Mouse (Mus musculus): ENCODE measurements around the gene H2afx.
A peak's percentile ranks its signal among the peaks of the same experiment; 100 is the strongest.
"Not testable (repeated sequence)": the region's sequence is repeated elsewhere in the genome, so short reads cannot be mapped to it uniquely, and the experiment has no call there.

H2afx gene

GRCm38 (mm10) chr9:44334396-44335330, at the start of gene H2afx:
Gene H2afx, plus strand, starts transcription at chr9:44334694.
- DNase-seq (ENCODE audit: low read depth, low spot score): peak; percentile 100

- DNase-seq (ENCODE audit: low read depth, low spot score): no peak
These were observed 48.1 kb upstream of the H2afx start for GRCm38 (mm10) chr9:44286256-44286850.

GRCm38 (mm10) chr9:44287003-44287400, 47.5 kb upstream of the H2afx start:
- no peak for DNase-seq (ENCODE audit: low read depth, low spot score)

- DNase-seq (ENCODE audit: low read depth, low spot score): no peak
These were observed 47.0 kb upstream of the H2afx start for GRCm38 (mm10) chr9:44287401-44288075.

- no peak for DNase-seq (ENCODE audit: low read depth, low spot score)
These were observed 46.2 kb upstream of the H2afx start, which contains the start of gene Abcg4 for GRCm38 (mm10) chr9:44288076-44288958. Gene Abcg4, minus strand, starts transcription at chr9:44288615.

- DNase-seq (ENCODE audit: low read depth, low spot score): no peak
These were observed 45.6 kb upstream of the H2afx start for GRCm38 (mm10) chr9:44288959-44289291.

- DNase-seq (ENCODE audit: low read depth, low spot score): no peak
These were observed 42.0 kb upstream of the H2afx start for GRCm38 (mm10) chr9:44292490-44292889.

- DNase-seq (ENCODE audit: low read depth, low spot score): not testable (repeated sequence)
These were observed 34.5 kb upstream of the H2afx start for GRCm38 (mm10) chr9:44300001-44300400.

- peak; percentile 99 for DNase-seq (ENCODE audit: low read depth, low spot score)
These were observed 28.9 kb upstream of the H2afx start, which contains the start of gene Hinfp for GRCm38 (mm10) chr9:44305466-44306079. Gene Hinfp, minus strand, starts transcription at chr9:44305671.

GRCm38 (mm10) chr9:44306532-44306931, 28.0 kb upstream of the H2afx start:
- DNase-seq (ENCODE audit: low read depth, low spot score): no peak

GRCm38 (mm10) chr9:44307248-44307647, 27.2 kb upstream of the H2afx start:
- no peak for DNase-seq (ENCODE audit: low read depth, low spot score)

- no peak for DNase-seq (ENCODE audit: low read depth, low spot score)
These were observed 24.7 kb upstream of the H2afx start for GRCm38 (mm10) chr9:44309756-44310155.

GRCm38 (mm10) chr9:44310750-44311135, 23.8 kb upstream of the H2afx start:
- no peak for DNase-seq (ENCODE audit: low read depth, low spot score)

GRCm38 (mm10) chr9:44311136-44312134, 23.1 kb upstream of the H2afx start:
- DNase-seq (ENCODE audit: low read depth, low spot score): no peak

GRCm38 (mm10) chr9:44313476-44314256, 20.8 kb upstream of the H2afx start:
- DNase-seq (ENCODE audit: low read depth, low spot score): peak; percentile 78

GRCm38 (mm10) chr9:44314257-44314547, 20.3 kb upstream of the H2afx start:
- no peak for DNase-seq (ENCODE audit: low read depth, low spot score)

GRCm38 (mm10) chr9:44314910-44315309, 19.6 kb upstream of the H2afx start:
- DNase-seq (ENCODE audit: low read depth, low spot score): no peak

- DNase-seq (ENCODE audit: low read depth, low spot score): no peak
These were observed 17.0 kb upstream of the H2afx start for GRCm38 (mm10) chr9:44317452-44317851.
